Mouse (Mus musculus): ENCODE data around the gene Fam160a2. TPM values are rescaled to one million over a fixed set of nuclear protein-coding genes. Genes with fewer than 3 reads are reported as not detected.
"Not testable (repeated sequence)": the region's sequence is repeated elsewhere in the genome, so short reads cannot be mapped to it uniquely, and the experiment has no call there.

Fam160a2 gene
- polyA plus RNA-seq, 1 experiment from 2014 or later, result 45.1 TPM

GRCm38 (mm10) chr7:105418106-105418505, 18.3 kb upstream of the Fam160a2 start:
- 82% methylated on average over 5 of the region's 5 CpGs for WGBS
- Histone ChIP-seq H3K27me3 (no peaks in the 10 kb centered on the region), H3K4me2 (no peak overlapping the region), H3K27ac (replicated peaks) (no peak overlapping the region), H3K36me3 (no peaks in the 10 kb centered on the region), H3K9me3 (no peaks in the 10 kb centered on the region), H3K4me3 (no peak overlapping the region), H3K9ac (no peak overlapping the region), H3K4me1 (replicated peaks) (no peaks in the 10 kb centered on the region)
- ATAC-seq (ENCODE audit: low FRiP score, low read depth), result no peak

- H3K36me3 ChIP-seq, result no peaks in the 10 kb centered on the region
- no peak overlapping the region for H3K4me2 ChIP-seq
- 96% methylated on average over 7 of the region's 7 CpGs for WGBS
- no peaks in the 10 kb centered on the region for H3K4me1 ChIP-seq (replicated peaks)
- no peak overlapping the region for H3K9ac ChIP-seq
- ATAC-seq (ENCODE audit: low FRiP score, low read depth), result no peak
- no peaks in the 10 kb centered on the region for H3K27me3 ChIP-seq
- no peak overlapping the region for H3K27ac ChIP-seq (replicated peaks)
- no peaks in the 10 kb centered on the region for H3K9me3 ChIP-seq
- no peak overlapping the region for H3K4me3 ChIP-seq
These were observed 16.7 kb upstream of the Fam160a2 start for GRCm38 (mm10) chr7:105416529-105416928.

- no peaks in the 10 kb centered on the region for H3K36me3 ChIP-seq
- H3K27me3 ChIP-seq, result no peaks in the 10 kb centered on the region
- no peak overlapping the region for H3K4me3 ChIP-seq
- no peaks in the 10 kb centered on the region for H3K9me3 ChIP-seq
- H3K4me1 ChIP-seq (replicated peaks), result no peaks in the 10 kb centered on the region
- no peak for ATAC-seq (ENCODE audit: low FRiP score, low read depth)
- H3K27ac ChIP-seq (replicated peaks), result no peak overlapping the region
- no peak overlapping the region for H3K9ac ChIP-seq
- no peak overlapping the region for H3K4me2 ChIP-seq
- WGBS, result 51% methylated on average over 6 of the region's 6 CpGs
These were observed 14.5 kb upstream of the Fam160a2 start for GRCm38 (mm10) chr7:105414385-105414784.

DNA sequence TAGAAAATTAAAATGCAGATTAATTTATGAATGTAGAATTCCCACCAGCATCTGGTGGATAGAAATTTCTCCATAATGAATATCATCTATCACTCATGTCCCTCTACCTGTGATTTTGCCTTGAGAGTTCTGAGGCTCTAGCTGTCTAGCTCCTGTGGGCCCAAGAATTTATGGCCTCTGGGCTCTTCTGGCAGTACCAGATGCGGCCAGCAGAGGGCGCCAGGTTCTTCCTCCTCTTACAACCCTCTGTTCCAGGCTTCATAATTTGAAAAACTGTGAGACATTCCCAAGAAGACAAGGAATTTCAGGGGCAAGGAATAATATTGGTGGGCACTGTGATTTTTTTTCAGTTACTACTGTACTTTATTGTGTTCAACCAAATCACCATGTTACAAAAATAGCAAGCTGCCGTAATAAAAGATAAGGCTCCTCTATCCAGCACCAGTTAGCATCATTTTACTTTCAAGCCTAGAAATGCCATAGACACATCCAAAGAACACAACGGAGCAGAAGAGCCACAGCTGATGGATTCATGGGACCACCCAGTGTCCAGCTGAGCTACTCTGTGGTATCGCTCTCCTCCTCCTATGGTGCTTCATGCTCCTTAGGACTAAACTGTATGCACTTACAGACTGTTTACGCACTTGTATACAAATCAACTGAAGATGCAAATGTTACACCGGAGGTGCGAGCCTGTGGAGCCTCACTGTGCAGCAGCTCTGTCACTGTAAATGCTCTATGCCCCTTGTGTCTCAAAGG, 12.2 kb upstream of the Fam160a2 start:
- H3K9ac ChIP-seq; H3K4me1 ChIP-seq (replicated peaks); ATAC-seq (ENCODE audit: low FRiP score, low read depth); H3K36me3 ChIP-seq; H3K27me3 ChIP-seq; H3K9me3 ChIP-seq; H3K4me2 ChIP-seq; H3K27ac ChIP-seq (replicated peaks); H3K4me3 ChIP-seq: not testable (repeated sequence)
- WGBS, result 55% methylated on average over 8 of the region's 8 CpGs

DNA sequence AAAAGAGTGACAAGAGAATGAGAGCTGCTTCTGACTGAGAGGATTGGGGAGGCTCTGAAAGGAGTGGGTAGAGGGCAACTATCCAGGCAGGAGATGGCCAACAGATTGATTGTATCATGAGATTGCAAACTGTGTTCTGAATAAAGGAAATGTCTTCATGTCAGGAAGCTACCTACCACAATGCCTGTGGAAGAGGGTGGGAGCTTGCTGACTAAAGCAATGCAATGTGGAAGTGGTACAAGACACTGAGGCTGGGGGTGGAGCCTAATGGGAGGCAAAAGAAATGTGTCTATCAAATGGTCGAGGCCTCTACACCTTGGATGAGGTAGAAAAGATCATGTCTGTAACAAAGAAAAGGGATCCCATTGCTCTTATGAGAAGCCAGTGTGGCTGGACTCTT, 6.5 kb upstream of the Fam160a2 start:
- H3K4me1 ChIP-seq (replicated peaks), result no peaks in the 10 kb centered on the region
- WGBS, result 56% methylated on average over 1 of the region's 1 CpGs

DNA sequence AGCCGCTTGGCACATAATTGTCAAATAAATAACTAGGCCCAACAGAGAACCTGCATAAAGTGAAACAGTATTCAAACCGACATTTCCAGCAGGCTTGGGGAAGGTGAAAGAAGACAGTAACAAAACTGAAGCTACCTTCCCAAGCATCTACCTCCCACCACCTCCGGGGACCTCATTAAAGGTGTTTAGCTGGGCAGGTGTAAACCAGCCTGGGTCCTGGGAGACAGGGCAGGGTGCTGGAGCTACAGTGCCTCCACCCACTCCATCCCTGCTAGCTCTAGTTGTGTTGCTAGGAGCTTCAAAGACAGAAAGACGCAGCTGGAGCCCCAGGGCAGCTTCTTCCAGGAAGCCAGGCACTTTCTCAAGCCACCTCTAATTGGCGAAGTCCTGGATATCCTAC, 4.4 kb upstream of the Fam160a2 start, which contains the start of gene Cnga4:
Cnga4 (plus strand) TSS at position 301 of the 400 bp plus-strand sequence.
- H3K4me2 ChIP-seq, result no peak within 1 kb of the TSS
- no peaks in the 10 kb centered on the region for H3K36me3 ChIP-seq
- no peaks in the 10 kb centered on the region for H3K9me3 ChIP-seq
- H3K9ac ChIP-seq, result no peak within 1 kb of the TSS
- H3K27me3 ChIP-seq, result no peaks in the 10 kb centered on the region
- 82% methylated on average over 5 of the region's 5 CpGs for WGBS
- ATAC-seq (ENCODE audit: low FRiP score, low read depth), result no peak
- peaks cover 1% of the 10 kb centered on the region for H3K4me1 ChIP-seq (replicated peaks)
- H3K27ac ChIP-seq (replicated peaks), result no peak within 1 kb of the TSS
- no peak within 1 kb of the TSS for H3K4me3 ChIP-seq

More for the DNA sequence above, 6.5 kb upstream of the Fam160a2 start:
- H3K4me2 ChIP-seq, result no peak overlapping the region
- no peak for ATAC-seq (ENCODE audit: low FRiP score, low read depth)
- no peaks in the 10 kb centered on the region for H3K27me3 ChIP-seq
- no peak overlapping the region for H3K4me3 ChIP-seq
- no peak overlapping the region for H3K27ac ChIP-seq (replicated peaks)
- no peaks in the 10 kb centered on the region for H3K36me3 ChIP-seq
- no peaks in the 10 kb centered on the region for H3K9me3 ChIP-seq
- H3K9ac ChIP-seq, result no peak overlapping the region

GRCm38 (mm10) chr7:105399058-105399934, 558 bp downstream of the Fam160a2 start:
- H3K4me3 ChIP-seq, result peak overlapping the region; percentile 73
- ATAC-seq (ENCODE audit: low FRiP score, low read depth), result peak; percentile 64
- peaks cover 19% of the 10 kb centered on the region for H3K4me1 ChIP-seq (replicated peaks)
- H3K9ac ChIP-seq, result peak overlapping the region; percentile 74
- H3K9me3 ChIP-seq, result no peaks in the 10 kb centered on the region
- H3K27me3 ChIP-seq, result no peaks in the 10 kb centered on the region
- peak overlapping the region; percentile 66 for H3K27ac ChIP-seq (replicated peaks)
- no peaks in the 10 kb centered on the region; the same call in 1 of the 2 replicates for H3K36me3 ChIP-seq
- 2% methylated on average over 25 of the region's 25 CpGs for WGBS
- H3K4me2 ChIP-seq, result peak overlapping the region; percentile 81

- no peaks in the 10 kb centered on the region for H3K27me3 ChIP-seq
- no peak for ATAC-seq (ENCODE audit: low FRiP score, low read depth)
These were observed 3.7 kb downstream of the Fam160a2 start for GRCm38 (mm10) chr7:105396126-105396525.

DNA sequence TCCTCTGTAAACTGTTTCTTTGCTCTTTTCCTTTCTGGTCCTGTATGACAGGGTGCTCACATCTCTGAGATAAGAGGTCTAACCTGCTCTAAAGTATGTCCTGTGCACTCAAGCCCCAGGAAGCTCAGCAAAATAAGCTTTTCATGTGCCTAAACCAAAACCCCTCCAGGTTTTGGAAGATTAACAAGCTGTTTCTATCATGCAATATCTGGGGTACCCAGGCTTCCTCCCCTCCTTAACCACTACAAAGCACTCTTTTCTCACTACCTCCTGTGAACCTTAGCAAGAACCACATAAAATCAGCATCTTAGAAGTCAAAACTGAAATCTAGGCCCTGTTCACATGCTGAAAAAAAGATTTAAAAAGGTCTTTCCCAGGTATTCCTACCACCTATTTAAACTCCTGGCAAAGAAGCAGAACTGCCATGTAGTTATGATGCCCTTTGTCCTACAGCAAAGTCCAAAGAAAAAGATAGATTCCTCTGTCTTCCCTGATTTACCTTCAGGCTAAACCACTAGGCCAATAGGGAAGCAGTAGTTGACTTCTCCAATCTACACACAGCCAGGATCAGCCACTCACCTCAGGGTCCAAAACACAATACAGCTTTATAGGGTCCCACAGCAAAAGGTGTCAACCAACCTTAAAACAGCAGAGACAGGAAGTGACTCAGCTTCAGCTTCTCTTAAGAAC, 4.6 kb downstream of the Fam160a2 start:
- H3K9me3 ChIP-seq, result no peaks in the 10 kb centered on the region
- ATAC-seq (ENCODE audit: low FRiP score, low read depth), result no peak
- H3K4me1 ChIP-seq (replicated peaks), result peaks cover 19% of the 10 kb centered on the region
- H3K27me3 ChIP-seq, result no peaks in the 10 kb centered on the region
- H3K4me3 ChIP-seq, result no peak overlapping the region
- no peak overlapping the region for H3K4me2 ChIP-seq
- H3K9ac ChIP-seq, result no peak overlapping the region
- H3K27ac ChIP-seq (replicated peaks), result no peak overlapping the region
- peaks cover 5% of the 10 kb centered on the region; the same call in 1 of the 2 replicates for H3K36me3 ChIP-seq

More at GRCm38 (mm10) chr7:105396126-105396525, 3.7 kb downstream of the Fam160a2 start:
- Histone ChIP-seq H3K27ac (replicated peaks) (no peak overlapping the region), H3K4me2 (no peak overlapping the region), H3K9me3 (no peaks in the 10 kb centered on the region), H3K9ac (no peak overlapping the region), H3K36me3 (peaks cover 5% of the 10 kb centered on the region; the same call in 1 of the 2 replicates), H3K4me3 (no peak overlapping the region), H3K4me1 (replicated peaks) (peaks cover 19% of the 10 kb centered on the region)

DNA sequence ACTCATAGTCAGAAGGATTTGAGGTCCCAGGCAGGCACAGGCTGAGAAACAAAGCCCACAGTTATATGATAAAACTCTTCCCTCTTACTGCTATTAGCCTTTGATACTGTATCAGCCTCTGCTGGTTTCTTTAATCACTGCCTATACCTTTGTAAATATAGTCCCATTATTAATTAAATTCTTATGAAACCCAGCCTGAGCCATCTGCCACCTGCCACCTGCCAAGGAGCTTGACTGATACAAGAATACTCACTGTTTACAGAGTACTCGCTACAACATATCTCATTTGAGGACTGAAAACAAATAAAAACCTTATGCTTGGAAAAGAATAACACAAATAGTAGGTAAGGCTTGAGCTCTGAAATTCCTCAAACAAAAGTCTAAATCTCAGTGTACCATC, 5.2 kb downstream of the Fam160a2 start:
- ATAC-seq (ENCODE audit: low FRiP score, low read depth), result no peak
- H3K27ac ChIP-seq (replicated peaks), result no peak overlapping the region
- H3K9me3 ChIP-seq, result no peaks in the 10 kb centered on the region
- H3K4me3 ChIP-seq, result no peak overlapping the region
- H3K36me3 ChIP-seq, result peaks cover 10% of the 10 kb centered on the region
- H3K4me2 ChIP-seq, result no peak overlapping the region
- WGBS, result 82% methylated on average over 1 of the region's 1 CpGs
- H3K4me1 ChIP-seq (replicated peaks), result peaks cover 19% of the 10 kb centered on the region
- no peaks in the 10 kb centered on the region for H3K27me3 ChIP-seq
- no peak overlapping the region for H3K9ac ChIP-seq

GRCm38 (mm10) chr7:105390236-105390635, 9.6 kb downstream of the Fam160a2 start:
- ATAC-seq (ENCODE audit: low FRiP score, low read depth), result no peak
- Histone ChIP-seq H3K36me3 (peaks cover 51% of the 10 kb centered on the region), H3K9ac (no peak overlapping the region), H3K4me2 (no peak overlapping the region), H3K4me3 (no peak overlapping the region), H3K27ac (replicated peaks) (no peak overlapping the region), H3K27me3 (no peaks in the 10 kb centered on the region), H3K4me1 (replicated peaks) (no peaks in the 10 kb centered on the region), H3K9me3 (no peaks in the 10 kb centered on the region)
- WGBS, result 98% methylated on average over 2 of the region's 2 CpGs

DNA sequence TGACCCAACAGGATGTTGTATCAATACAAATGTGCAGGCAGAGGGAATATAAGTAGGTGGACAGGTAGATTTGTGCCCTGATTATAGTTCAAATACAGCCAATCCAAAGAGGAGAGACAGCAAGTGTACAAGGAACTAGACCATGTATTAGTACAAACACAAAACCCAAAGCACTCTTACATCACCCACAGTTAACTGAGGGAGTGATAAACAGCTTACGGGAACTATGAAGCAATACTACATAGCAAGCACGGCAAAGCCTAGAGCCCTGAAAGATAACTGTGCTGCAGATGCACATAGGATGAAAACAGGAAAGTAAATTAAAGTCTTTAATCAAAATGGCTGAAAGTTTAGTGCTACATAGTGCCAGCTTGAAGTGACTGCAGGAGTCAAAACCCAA, 12.2 kb downstream of the Fam160a2 start:
- Histone ChIP-seq H3K4me3 (no peak overlapping the region), H3K4me1 (replicated peaks) (no peaks in the 10 kb centered on the region), H3K36me3 (peaks cover 73% of the 10 kb centered on the region), H3K9me3 (no peaks in the 10 kb centered on the region), H3K9ac (no peak overlapping the region), H3K27me3 (no peaks in the 10 kb centered on the region), H3K4me2 (no peak overlapping the region), H3K27ac (replicated peaks) (no peak overlapping the region)
- no peak for ATAC-seq (ENCODE audit: low FRiP score, low read depth)
- WGBS, result 98% methylated on average over 2 of the region's 2 CpGs
